Mouse (Mus musculus) induced T-regulatory cell, adult 2 months (primary cell): ENCODE measurements around the gene Mdfi.
A peak's percentile ranks its signal among the peaks of the same experiment; 100 is the strongest.

Experiments used
- DNase-seq: peaks from one replicate; pipeline ENCODE4 v3.0.0-alpha.2; 2012; ENCODE audit warnings: low read depth

Gene Mdfi

GRCm38 (mm10) chr17:47797383-47797782 lies 37.1 kb downstream of the Mdfi start:
- no peak for DNase-seq

- DNase-seq, result peak; percentile 49
Observed at GRCm38 (mm10) chr17:47796968-47797367, 37.5 kb downstream of the Mdfi start.

- DNase-seq, result no peak
Observed at GRCm38 (mm10) chr17:47796156-47796816, 38.2 kb downstream of the Mdfi start.

- DNase-seq, result peak; percentile 78
Observed at GRCm38 (mm10) chr17:47795446-47795845, 39.0 kb downstream of the Mdfi start.

DNA sequence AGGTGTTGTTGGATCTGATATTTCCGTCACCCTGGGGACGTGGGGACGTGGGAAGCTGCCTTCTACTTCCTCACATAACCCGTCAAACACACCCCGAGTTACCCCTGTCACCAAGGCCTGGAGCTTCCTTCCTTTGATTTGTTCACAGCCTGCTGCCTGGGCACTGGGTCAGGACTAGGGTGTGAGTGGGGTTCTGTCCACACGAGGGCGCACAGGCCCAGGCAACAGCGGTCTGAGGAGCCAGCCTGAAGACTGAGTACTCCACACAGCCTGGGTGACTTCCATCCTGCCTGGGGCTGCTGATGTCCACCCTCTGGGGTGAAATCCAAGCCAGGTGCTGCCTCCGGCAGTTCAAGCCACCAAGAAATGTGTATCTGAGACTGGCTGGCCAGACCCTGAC lies 41.1 kb downstream of the Mdfi start:
- DNase-seq, result peak; percentile 79

GRCm38 (mm10) chr17:47792098-47792863 lies 42.2 kb downstream of the Mdfi start:
- peak; percentile 74 for DNase-seq

DNA sequence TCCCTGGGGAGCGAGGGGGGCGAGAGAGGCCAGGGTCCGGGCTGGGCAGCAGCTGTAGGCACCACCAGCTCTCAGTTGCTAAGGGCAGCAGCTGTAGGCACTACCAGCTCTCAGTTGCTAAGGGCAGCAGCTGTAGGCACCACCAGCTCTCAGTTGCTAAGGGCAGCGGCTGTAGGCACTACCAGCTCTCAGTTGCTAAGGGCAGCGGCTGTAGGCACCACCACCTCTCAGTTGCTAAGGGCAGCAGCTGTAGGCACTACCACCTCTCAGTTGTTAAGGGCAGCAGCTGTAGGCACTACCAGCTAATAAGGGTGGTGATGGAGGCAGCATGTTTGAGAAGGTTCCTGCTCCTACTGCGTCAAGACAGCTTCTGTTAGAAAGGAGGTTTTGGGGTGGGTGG lies 45.5 kb downstream of the Mdfi start:
- DNase-seq, result no peak

DNA sequence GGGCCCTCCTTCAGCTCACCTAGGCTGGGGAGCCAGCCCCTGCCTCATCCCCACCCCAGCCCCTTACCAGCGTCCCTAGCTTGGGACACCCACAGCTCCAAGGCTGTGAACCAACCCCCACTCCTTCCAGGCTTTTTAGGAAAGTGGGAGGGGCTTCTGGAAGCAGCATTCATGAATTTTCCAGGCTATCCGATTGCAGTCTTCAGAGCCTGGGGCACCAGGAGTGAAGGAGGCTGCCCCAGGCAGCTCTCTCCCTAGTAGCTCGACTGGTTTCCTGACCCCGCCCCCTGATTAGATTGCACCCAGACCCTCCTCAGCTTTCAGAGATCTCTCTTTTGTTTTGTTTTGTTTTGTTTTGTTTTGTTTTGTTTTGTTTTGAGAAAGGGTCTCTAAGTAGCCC lies 46.2 kb downstream of the Mdfi start:
- DNase-seq, result no peak

DNA sequence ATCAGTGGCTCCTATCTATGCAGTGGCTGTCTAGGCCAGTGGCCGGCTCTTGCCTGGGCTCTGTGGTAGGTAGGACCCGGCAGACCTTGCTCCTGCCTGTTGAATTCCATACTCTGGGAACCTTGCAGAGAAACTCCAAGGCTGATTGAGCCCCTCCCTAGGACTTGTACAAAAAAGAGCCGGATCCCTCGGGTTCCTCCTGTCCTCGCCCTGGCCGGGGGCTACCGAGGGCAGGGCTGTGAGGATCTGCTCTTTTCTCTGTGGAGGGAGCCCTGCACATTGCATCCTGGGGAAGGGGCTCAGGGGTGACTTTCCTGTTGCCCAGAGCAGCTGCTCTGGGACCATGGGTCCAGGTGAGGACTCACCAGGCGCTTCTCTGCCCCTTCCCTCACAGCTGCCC lies 46.9 kb downstream of the Mdfi start:
- no peak for DNase-seq

GRCm38 (mm10) chr17:47784411-47784810 lies 50.1 kb downstream of the Mdfi start:
- no peak for DNase-seq

DNA sequence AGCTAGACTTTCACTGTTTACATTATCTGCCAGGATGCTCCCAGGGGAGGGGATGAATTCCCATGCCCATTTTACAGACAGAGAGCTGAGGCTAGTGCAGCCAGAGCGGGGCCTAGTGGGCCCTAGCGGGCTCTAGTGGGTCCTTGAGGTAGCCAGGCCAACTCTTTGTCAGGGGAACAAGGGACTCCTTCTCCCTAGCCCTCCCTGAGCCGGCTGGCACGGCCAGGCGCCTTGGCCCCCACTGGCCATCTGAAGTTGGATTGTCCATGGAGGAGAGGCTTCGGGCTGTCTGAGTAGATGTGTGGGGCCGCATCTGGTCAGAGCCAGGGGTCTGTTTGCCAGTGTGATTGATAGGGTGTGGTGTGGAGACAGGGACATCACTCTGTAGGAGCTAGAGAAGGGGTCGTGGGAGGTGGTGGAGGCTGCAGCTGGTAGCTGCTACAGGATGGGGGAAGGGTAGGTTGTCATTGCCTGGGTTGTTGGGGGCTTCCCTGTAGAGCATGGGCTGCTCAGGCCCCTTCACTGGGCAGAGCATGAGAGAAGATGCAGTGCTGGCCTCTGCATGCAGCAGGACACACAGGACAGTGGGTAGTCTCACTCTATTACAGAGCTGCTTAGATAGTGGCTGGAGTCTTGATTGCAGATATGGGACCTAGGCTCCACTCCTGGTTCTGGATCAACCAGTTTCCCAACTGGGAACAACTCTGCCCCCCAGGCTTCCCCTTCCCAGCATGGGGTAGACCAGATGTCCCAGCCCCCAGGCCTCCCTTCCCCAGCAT lies 50.9 kb downstream of the Mdfi start:
- DNase-seq, result no peak

- DNase-seq, result no peak
Observed at GRCm38 (mm10) chr17:47782486-47782885, 52.0 kb downstream of the Mdfi start.

DNA sequence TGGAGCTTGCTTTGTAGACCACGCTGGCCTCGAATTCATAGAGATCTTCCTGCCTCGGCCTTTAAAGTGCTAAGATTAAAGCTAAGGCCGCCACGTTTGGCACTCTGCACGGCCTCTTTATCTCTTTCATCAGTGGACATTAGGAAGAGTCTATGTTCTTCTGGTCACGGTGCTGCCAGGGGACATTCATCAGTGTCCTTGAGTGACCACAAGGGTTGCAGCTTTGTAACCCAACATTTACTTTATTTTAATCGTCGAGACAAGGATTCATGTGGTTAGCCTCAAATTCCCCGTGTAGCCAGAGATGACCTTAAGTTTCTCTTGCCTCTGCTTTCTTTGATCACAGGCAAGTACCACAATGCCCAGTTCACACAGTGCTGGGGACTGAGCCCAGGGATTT lies 54.0 kb downstream of the Mdfi start:
- DNase-seq, result no peak

- DNase-seq, result no peak
Observed at GRCm38 (mm10) chr17:47777141-47777540, 57.4 kb downstream of the Mdfi start.

GRCm38 (mm10) chr17:47773604-47774003 lies 60.9 kb downstream of the Mdfi start:
- DNase-seq, result no peak

GRCm38 (mm10) chr17:47769389-47770299 lies 64.8 kb downstream of the Mdfi start:
- no peak for DNase-seq

- DNase-seq, result peak; percentile 62
Observed at GRCm38 (mm10) chr17:47768707-47769276, 65.7 kb downstream of the Mdfi start.

- DNase-seq, result peak; percentile 18
Observed at GRCm38 (mm10) chr17:47767456-47768141, 66.9 kb downstream of the Mdfi start.

- DNase-seq, result no peak
Observed at GRCm38 (mm10) chr17:47767081-47767455, 67.4 kb downstream of the Mdfi start.

DNA sequence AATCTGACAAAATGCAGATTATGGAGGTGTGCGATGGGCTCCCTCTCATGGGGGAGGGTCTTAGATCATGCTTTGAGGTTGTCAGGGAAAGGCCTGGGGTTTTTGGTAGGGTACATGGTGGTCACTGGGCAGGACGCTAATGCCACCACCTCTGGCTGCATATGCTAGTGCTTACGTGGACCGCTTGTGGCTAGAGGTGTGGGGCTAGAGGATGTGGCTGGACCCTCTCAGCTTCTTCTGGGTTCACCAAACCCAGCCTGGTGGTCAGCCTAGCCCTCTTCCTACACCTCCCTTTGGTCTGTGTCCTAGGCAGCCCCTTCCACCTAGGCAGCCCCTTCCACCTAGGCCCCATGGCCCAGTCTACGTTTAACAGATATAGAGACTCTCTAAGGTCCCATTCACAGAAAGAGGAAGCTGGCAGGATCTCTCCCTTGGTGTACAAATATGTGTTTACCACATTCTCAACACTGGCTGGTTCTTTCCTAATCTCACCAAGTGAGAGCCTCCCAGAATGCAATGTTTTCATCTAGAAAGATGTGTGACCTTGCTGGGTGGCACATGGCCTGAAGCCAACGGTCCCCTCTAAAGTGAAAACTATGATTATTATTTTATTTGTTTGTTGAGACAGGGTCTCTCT lies 68.0 kb downstream of the Mdfi start:
- no peak for DNase-seq
